Mouse (Mus musculus) testis, adult 2 months (tissue): ENCODE measurements around the gene Tmem183a. TPM values are rescaled to one million over a fixed set of nuclear protein-coding genes. Genes with fewer than 3 reads are reported as not detected.

Experiments
- H3K27ac ChIP-seq: fragments of 200-500 bp; 2 replicates; pipeline ENCODE4 v1.5.1; 2012; ENCODE audit warnings: low read depth, low read length; ENCODE audit not compliant: control insufficient read depth, insufficient read depth
- H3K27me3 ChIP-seq: fragments of 200-500 bp; 2 replicates; pipeline ENCODE4 v1.6.1; 2012; ENCODE audit warnings: mild to moderate bottlenecking, low read length, moderate library complexity; ENCODE audit not compliant: control insufficient read depth, insufficient read depth
- H3K36me3 ChIP-seq: fragments of 200-500 bp; 2 replicates; pipeline ENCODE4 v1.6.1; 2012; ENCODE audit warnings: mild to moderate bottlenecking, low read length; ENCODE audit not compliant: control insufficient read depth, insufficient read depth
- H3K4me1 ChIP-seq: fragments of 200-500 bp; 2 replicates; pipeline ENCODE4 v1.6.1; 2012; ENCODE audit warnings: low read length; ENCODE audit not compliant: control insufficient read depth, insufficient read depth
- H3K4me3 ChIP-seq: fragments of 200-500 bp; 2 replicates; pipeline ENCODE4 v1.5.1; 2012; ENCODE audit warnings: low read depth, mild to moderate bottlenecking, low read length, moderate library complexity, mixed read lengths; ENCODE audit not compliant: control insufficient read depth
- CTCF ChIP-seq: fragments of 200-500 bp; IDR thresholded peaks from 2 replicates; pipeline ENCODE4 v1.5.1; 2012; ENCODE audit warnings: low read depth, mild to moderate bottlenecking, inconsistent platforms, low read length, moderate library complexity; ENCODE audit not compliant: control insufficient read depth, insufficient read depth, insufficient replicate concordance
- POLR2A ChIP-seq: fragments of 200-500 bp; IDR thresholded peaks from 2 replicates; pipeline ENCODE4 v1.6.1; 2012; ENCODE audit warnings: low read depth, mild to moderate bottlenecking, inconsistent platforms, low read length, moderate library complexity; ENCODE audit not compliant: control insufficient read depth
- polyA plus RNA-seq: library from polyadenylated mRNA; depleted of rRNA; stranded (reverse); fragments of >200 nt; gene quantifications from 2 replicates; pipeline ENCODE4 v1.2.3, GENCODE M21; 2012

Gene Tmem183a
- polyA plus RNA-seq, 1 experiment = 127 TPM

- Histone ChIP-seq H3K27me3 (no peaks in the 10 kb centered on the region), H3K36me3 (no peaks in the 10 kb centered on the region; the same call in 1 of the 2 replicates), H3K4me1 (no peaks in the 10 kb centered on the region), H3K4me3 (no peak overlapping the region), H3K27ac (no peak overlapping the region)
- TF ChIP-seq POLR2A (no peak), CTCF (no peak)
Measured at GRCm38 (mm10) chr1:134315181-134315580, 46.6 kb downstream of the Tmem183a start.

- Histone ChIP-seq H3K27me3 (no peaks in the 10 kb centered on the region), H3K4me1 (no peaks in the 10 kb centered on the region), H3K4me3 (no peak overlapping the region), H3K36me3 (no peaks in the 10 kb centered on the region; the same call in 1 of the 2 replicates), H3K27ac (no peak overlapping the region)
- TF ChIP-seq POLR2A = no peak
- TF ChIP-seq CTCF = no peak
Measured at GRCm38 (mm10) chr1:134311760-134312159, 50.0 kb downstream of the Tmem183a start.

- Histone ChIP-seq H3K27ac (no peak overlapping the region), H3K27me3 (no peaks in the 10 kb centered on the region), H3K4me1 (no peaks in the 10 kb centered on the region), H3K4me3 (no peak overlapping the region), H3K36me3 (no peaks in the 10 kb centered on the region; the same call in 1 of the 2 replicates)
- TF ChIP-seq POLR2A = no peak
- TF ChIP-seq CTCF = no peak
Measured at GRCm38 (mm10) chr1:134310729-134311128, 51.0 kb downstream of the Tmem183a start.

- no peak overlapping the region for H3K4me3 ChIP-seq
- no peak for TF ChIP-seq POLR2A
Measured at GRCm38 (mm10) chr1:134310291-134310690, 51.5 kb downstream of the Tmem183a start.

GRCm38 (mm10) chr1:134307409-134307808 is 54.4 kb downstream of the Tmem183a start:
- Histone ChIP-seq H3K4me1 (no peaks in the 10 kb centered on the region), H3K36me3 (no peaks in the 10 kb centered on the region), H3K4me3 (no peak overlapping the region), H3K27ac (no peak overlapping the region), H3K27me3 (no peaks in the 10 kb centered on the region)
- TF ChIP-seq POLR2A = no peak
- TF ChIP-seq CTCF = no peak

More at GRCm38 (mm10) chr1:134310291-134310690, 51.5 kb downstream of the Tmem183a start:
- no peaks in the 10 kb centered on the region for H3K4me1 ChIP-seq
- H3K36me3 ChIP-seq = no peaks in the 10 kb centered on the region; the same call in 1 of the 2 replicates
- H3K27ac ChIP-seq = no peak overlapping the region
- H3K27me3 ChIP-seq = no peaks in the 10 kb centered on the region

- no peak overlapping the region for H3K27ac ChIP-seq
- no peaks in the 10 kb centered on the region for H3K27me3 ChIP-seq
- no peak overlapping the region for H3K4me3 ChIP-seq
- TF ChIP-seq CTCF (no peak), POLR2A (no peak)
- no peaks in the 10 kb centered on the region for H3K4me1 ChIP-seq
- H3K36me3 ChIP-seq = no peaks in the 10 kb centered on the region
Measured at GRCm38 (mm10) chr1:134304940-134305339, 56.8 kb downstream of the Tmem183a start.

- TF ChIP-seq CTCF = no peak
- no peak for TF ChIP-seq POLR2A
- peaks cover 7% of the 10 kb centered on the region for H3K4me1 ChIP-seq
- H3K27ac ChIP-seq = peak overlapping the region; percentile 55
- H3K4me3 ChIP-seq = no peak overlapping the region
- no peaks in the 10 kb centered on the region for H3K36me3 ChIP-seq
- H3K27me3 ChIP-seq = no peaks in the 10 kb centered on the region; the same call in 1 of the 2 replicates
Measured at GRCm38 (mm10) chr1:134302568-134303238, 59.1 kb downstream of the Tmem183a start.
